Mouse (Mus musculus): ENCODE data around the gene Cdc37l1. TPM values are rescaled to one million over a fixed set of nuclear protein-coding genes. Genes with fewer than 3 reads are reported as not detected.
"Not testable (repeated sequence)": the region's sequence is repeated elsewhere in the genome, so short reads cannot be mapped to it uniquely, and the experiment has no call there.

Cdc37l1 gene
- polyA plus RNA-seq, 1 experiment from 2014 or later = 43.9 TPM

GRCm38 (mm10) chr19:28990590-28991221 is 554 bp downstream of the Cdc37l1 start:
- peak overlapping the region; percentile 62 for H3K4me3 ChIP-seq (ENCODE audit: low read depth, low read length)
- H3K9ac ChIP-seq (ENCODE audit: low read length) = peak overlapping the region; percentile 87
- ATAC-seq (ENCODE audit: insufficient number of reproducible peaks, low FRiP score, low TSS enrichment, low read depth) (peak; percentile 72; the same call in 1 of the 2 replicates), DNase-seq (ENCODE audit: low spot score) (peak; percentile 53)
- H3K9me3 ChIP-seq (ENCODE audit: control insufficient read depth, low read length) = no peaks in the 10 kb centered on the region
- peak overlapping the region; percentile 49; the same call in 1 of the 2 replicates for H3K27ac ChIP-seq (replicated peaks; ENCODE audit: low read depth, low read length)
- 0 out of 2 replicates have a peak, but pooled peaks cover 2% of the 10 kb centered on the region for H3K4me1 ChIP-seq (ENCODE audit: control insufficient read depth, insufficient read depth, low read length)
- no peaks in the 10 kb centered on the region for H3K27me3 ChIP-seq (ENCODE audit: control insufficient read depth, insufficient read depth, low read length)
- 2% methylated on average over 41 of the region's 41 CpGs for whole genome bisulfite sequencing
- peak overlapping the region; percentile 47 for H3K4me2 ChIP-seq (ENCODE audit: low read depth, severe bottlenecking)
- peaks cover 8% of the 10 kb centered on the region; the same call in 1 of the 2 replicates for H3K36me3 ChIP-seq (ENCODE audit: control insufficient read depth, insufficient read depth, low read length)

GRCm38 (mm10) chr19:28991391-28991790 is 1.2 kb downstream of the Cdc37l1 start:
- no peak overlapping the region for H3K27ac ChIP-seq (replicated peaks; ENCODE audit: low read depth, low read length)
- no peaks in the 10 kb centered on the region for H3K27me3 ChIP-seq (ENCODE audit: control insufficient read depth, insufficient read depth, low read length)
- DNase-seq (ENCODE audit: low spot score) (no peak), ATAC-seq (ENCODE audit: insufficient number of reproducible peaks, low FRiP score, low TSS enrichment, low read depth) (no peak)
- peaks cover 8% of the 10 kb centered on the region; the same call in 1 of the 2 replicates for H3K36me3 ChIP-seq (ENCODE audit: control insufficient read depth, insufficient read depth, low read length)
- 69% methylated on average over 5 of the region's 5 CpGs for WGBS
- no peaks in the 10 kb centered on the region for H3K9me3 ChIP-seq (ENCODE audit: control insufficient read depth, low read length)
- peak overlapping the region; percentile 87; the same call in 1 of the 2 replicates for H3K9ac ChIP-seq (ENCODE audit: low read length)
- H3K4me1 ChIP-seq (ENCODE audit: control insufficient read depth, insufficient read depth, low read length) = 0 out of 2 replicates have a peak, but pooled peaks cover 2% of the 10 kb centered on the region
- peak overlapping the region; percentile 62 for H3K4me3 ChIP-seq (ENCODE audit: low read depth, low read length)
- H3K4me2 ChIP-seq (ENCODE audit: low read depth, severe bottlenecking) = peak overlapping the region; percentile 47

GRCm38 (mm10) chr19:28994870-28995269 is 4.7 kb downstream of the Cdc37l1 start:
- Histone ChIP-seq H3K27ac (replicated peaks; ENCODE audit: low read depth, low read length) (no peak overlapping the region), H3K36me3 (ENCODE audit: control insufficient read depth, insufficient read depth, low read length) (peaks cover 8% of the 10 kb centered on the region; the same call in 1 of the 2 replicates), H3K4me1 (ENCODE audit: control insufficient read depth, insufficient read depth, low read length) (0 out of 2 replicates have a peak, but pooled peaks cover 2% of the 10 kb centered on the region), H3K9me3 (ENCODE audit: control insufficient read depth, low read length) (no peaks in the 10 kb centered on the region), H3K27me3 (ENCODE audit: control insufficient read depth, insufficient read depth, low read length) (no peaks in the 10 kb centered on the region), H3K9ac (ENCODE audit: low read length) (no peak overlapping the region), H3K4me2 (ENCODE audit: low read depth, severe bottlenecking) (no peak overlapping the region), H3K4me3 (ENCODE audit: low read depth, low read length) (no peak overlapping the region)
- ATAC-seq (ENCODE audit: insufficient number of reproducible peaks, low FRiP score, low TSS enrichment, low read depth) (no peak), DNase-seq (ENCODE audit: low spot score) (no peak)
- WGBS = 89% methylated on average over 7 of the region's 7 CpGs

- DNase-seq (ENCODE audit: low spot score) (no peak), ATAC-seq (ENCODE audit: insufficient number of reproducible peaks, low FRiP score, low TSS enrichment, low read depth) (no peak)
- Histone ChIP-seq H3K9ac (ENCODE audit: low read length) (no peak overlapping the region), H3K9me3 (ENCODE audit: control insufficient read depth, low read length) (no peaks in the 10 kb centered on the region), H3K4me3 (ENCODE audit: low read depth, low read length) (no peak overlapping the region), H3K27me3 (ENCODE audit: control insufficient read depth, insufficient read depth, low read length) (no peaks in the 10 kb centered on the region), H3K4me2 (ENCODE audit: low read depth, severe bottlenecking) (no peak overlapping the region), H3K4me1 (ENCODE audit: control insufficient read depth, insufficient read depth, low read length) (0 out of 2 replicates have a peak, but pooled peaks cover 2% of the 10 kb centered on the region), H3K36me3 (ENCODE audit: control insufficient read depth, insufficient read depth, low read length) (peaks cover 8% of the 10 kb centered on the region; the same call in 1 of the 2 replicates), H3K27ac (replicated peaks; ENCODE audit: low read depth, low read length) (no peak overlapping the region)
- WGBS = 95% methylated on average over 5 of the region's 5 CpGs
Observed at GRCm38 (mm10) chr19:28995366-28995765, 5.2 kb downstream of the Cdc37l1 start.

GRCm38 (mm10) chr19:28997976-28998630 is 8.0 kb downstream of the Cdc37l1 start:
- DNase-seq (ENCODE audit: low spot score) (no peak), ATAC-seq (ENCODE audit: insufficient number of reproducible peaks, low FRiP score, low TSS enrichment, low read depth) (no peak)
- no peak overlapping the region for H3K4me3 ChIP-seq (ENCODE audit: low read depth, low read length)
- no peak overlapping the region for H3K9ac ChIP-seq (ENCODE audit: low read length)
- H3K4me1 ChIP-seq (ENCODE audit: control insufficient read depth, insufficient read depth, low read length) = no peaks in the 10 kb centered on the region
- no peak overlapping the region for H3K4me2 ChIP-seq (ENCODE audit: low read depth, severe bottlenecking)
- no peaks in the 10 kb centered on the region for H3K27me3 ChIP-seq (ENCODE audit: control insufficient read depth, insufficient read depth, low read length)
- H3K36me3 ChIP-seq (ENCODE audit: control insufficient read depth, insufficient read depth, low read length) = peaks cover 14% of the 10 kb centered on the region; the same call in 1 of the 2 replicates
- no peak overlapping the region for H3K27ac ChIP-seq (replicated peaks; ENCODE audit: low read depth, low read length)
- H3K9me3 ChIP-seq (ENCODE audit: control insufficient read depth, low read length) = no peaks in the 10 kb centered on the region
- WGBS = 95% methylated on average over 4 of the region's 4 CpGs

GRCm38 (mm10) chr19:29000321-29000720 is 10.2 kb downstream of the Cdc37l1 start:
- ATAC-seq (ENCODE audit: insufficient number of reproducible peaks, low FRiP score, low TSS enrichment, low read depth); H3K9ac ChIP-seq (ENCODE audit: low read length); H3K36me3 ChIP-seq (ENCODE audit: control insufficient read depth, insufficient read depth, low read length): not testable (repeated sequence)

GRCm38 (mm10) chr19:29008069-29008706 is 18.0 kb downstream of the Cdc37l1 start:
- no peak overlapping the region for H3K4me3 ChIP-seq (ENCODE audit: low read depth, low read length)
- peaks cover 8% of the 10 kb centered on the region; the same call in 1 of the 2 replicates for H3K36me3 ChIP-seq (ENCODE audit: control insufficient read depth, insufficient read depth, low read length)
- no peak for ATAC-seq (ENCODE audit: insufficient number of reproducible peaks, low FRiP score, low TSS enrichment, low read depth)
- no peaks in the 10 kb centered on the region for H3K9me3 ChIP-seq (ENCODE audit: control insufficient read depth, low read length)
- H3K9ac ChIP-seq (ENCODE audit: low read length) = no peak overlapping the region
- WGBS = 90% methylated on average over 3 of the region's 3 CpGs
- no peak for DNase-seq (ENCODE audit: low spot score)
- H3K27me3 ChIP-seq (ENCODE audit: control insufficient read depth, insufficient read depth, low read length) = no peaks in the 10 kb centered on the region
- H3K4me1 ChIP-seq (ENCODE audit: control insufficient read depth, insufficient read depth, low read length) = no peaks in the 10 kb centered on the region
- H3K4me2 ChIP-seq (ENCODE audit: low read depth, severe bottlenecking) = no peak overlapping the region
- no peak overlapping the region for H3K27ac ChIP-seq (replicated peaks; ENCODE audit: low read depth, low read length)

More at GRCm38 (mm10) chr19:29000321-29000720, 10.2 kb downstream of the Cdc37l1 start:
- H3K4me2 ChIP-seq (ENCODE audit: low read depth, severe bottlenecking); H3K27me3 ChIP-seq (ENCODE audit: control insufficient read depth, insufficient read depth, low read length); H3K9me3 ChIP-seq (ENCODE audit: control insufficient read depth, low read length); DNase-seq (ENCODE audit: low spot score); H3K4me1 ChIP-seq (ENCODE audit: control insufficient read depth, insufficient read depth, low read length); H3K4me3 ChIP-seq (ENCODE audit: low read depth, low read length); H3K27ac ChIP-seq (replicated peaks; ENCODE audit: low read depth, low read length): not testable (repeated sequence)
- WGBS = 97% methylated on average over 16 of the region's 16 CpGs

- 93% methylated on average over 11 of the region's 11 CpGs for WGBS
- peaks cover 10% of the 10 kb centered on the region; the same call in 1 of the 2 replicates for H3K36me3 ChIP-seq (ENCODE audit: control insufficient read depth, insufficient read depth, low read length)
Observed at GRCm38 (mm10) chr19:29009046-29009445, 18.9 kb downstream of the Cdc37l1 start.

More at GRCm38 (mm10) chr19:29009046-29009445, 18.9 kb downstream of the Cdc37l1 start:
- no peak for DNase-seq (ENCODE audit: low spot score)
- no peak overlapping the region for H3K4me2 ChIP-seq (ENCODE audit: low read depth, severe bottlenecking)
- H3K9ac ChIP-seq (ENCODE audit: low read length) = no peak overlapping the region
- H3K9me3 ChIP-seq (ENCODE audit: control insufficient read depth, low read length) = no peaks in the 10 kb centered on the region
- no peaks in the 10 kb centered on the region for H3K27me3 ChIP-seq (ENCODE audit: control insufficient read depth, insufficient read depth, low read length)
- H3K4me3 ChIP-seq (ENCODE audit: low read depth, low read length) = no peak overlapping the region
- H3K27ac ChIP-seq (replicated peaks; ENCODE audit: low read depth, low read length) = no peak overlapping the region
- no peaks in the 10 kb centered on the region for H3K4me1 ChIP-seq (ENCODE audit: control insufficient read depth, insufficient read depth, low read length)
- ATAC-seq (ENCODE audit: insufficient number of reproducible peaks, low FRiP score, low TSS enrichment, low read depth) = no peak

All from limb, embryonic 11.5 days (tissue).